Mouse (Mus musculus): Measurements from ENCODE around the gene Phip.

DNA sequence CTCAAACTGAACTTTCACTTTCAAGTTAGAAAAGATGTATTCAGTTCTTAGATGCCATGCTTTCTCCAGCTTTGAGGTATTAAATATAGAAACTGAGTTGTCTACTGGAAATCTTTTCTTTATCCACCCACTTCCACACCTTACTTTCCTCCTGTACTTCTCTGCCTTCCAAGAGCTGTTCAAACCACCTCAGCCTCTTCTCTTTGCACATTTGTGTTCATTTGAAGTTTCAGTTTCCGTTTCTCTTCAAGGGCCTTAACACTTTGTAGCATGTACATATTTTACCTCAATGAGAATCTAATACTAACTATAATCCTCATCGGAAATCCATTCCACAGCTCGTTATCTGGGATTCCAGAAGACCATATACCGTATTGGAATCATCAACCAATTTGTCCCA is 11.3 kb downstream of the Phip start:
- TF ChIP-seq CTCF (IDR thresholded peaks at IDR 0.05; ENCODE audit: low read depth, low read length) (no peak), GATA1 (IDR thresholded peaks at IDR 0.05; ENCODE audit: borderline replicate concordance, low read length) (no peak), TAL1 (conservative IDR thresholded peaks at IDR 0.05; ENCODE audit: low read depth, low read length) (no peak)
